Mouse (Mus musculus): ENCODE measurements around the gene Ftl1-ps1. TPM values are rescaled to one million over a fixed set of nuclear protein-coding genes. Genes with fewer than 3 reads are reported as not detected.

Gene Ftl1-ps1
- polyA plus RNA-seq (2021) = 1,527 TPM

- DNase-seq (ENCODE audit: low read depth, low spot score) (no peak), ATAC-seq (no peak)
- no peak for TF ChIP-seq CTCF (IDR thresholded peaks at IDR 0.05)
- in situ Hi-C loops (cut with MboI; ENCODE audit: low pct_unique_long_range_greater_than_20kb) = no loop called here
- CTCF ChIA-PET = no interaction called here
- H3K27me3 ChIP-seq = peaks cover 19% of the 10 kb centered on the region
- POLR2A ChIA-PET = no interaction called here
Measured at GRCm38 (mm10) chr13:74399298-74399839, at the start of gene Ftl1-ps1. Gene Ftl1-ps1 (plus strand): TSS chr13:74399694.

- ChIA-PET POLR2A (interaction anchor here (0.6 to 1.0 kb wide), 2 partner anchors 8 to 31 kb away, joined by 3 to 9 read pairs; no protein-coding TSS in a partner anchor), CTCF (interaction anchor here (1.4 kb wide), 1 partner anchor 10 kb away, joined by 3 read pairs; no protein-coding TSS in a partner anchor)
- no peaks in the 10 kb centered on the region for H3K27me3 ChIP-seq
- ATAC-seq = no peak
- no peak for DNase-seq (ENCODE audit: low read depth, low spot score)
- TF ChIP-seq CTCF (IDR thresholded peaks at IDR 0.05) = no peak
- in situ Hi-C loops (cut with MboI; ENCODE audit: low pct_unique_long_range_greater_than_20kb) = loop anchor here (5.0 kb wide), 1 partner anchor 172 kb away; no protein-coding TSS in a partner anchor
Measured at GRCm38 (mm10) chr13:74350435-74350906, 49.0 kb upstream of the Ftl1-ps1 start.

- no peak for TF ChIP-seq CTCF (IDR thresholded peaks at IDR 0.05)
- CTCF ChIA-PET = interaction anchor here (1.5 to 1.8 kb wide), 3 partner anchors 11 to 25 kb away, joined by 4 to 6 read pairs (median 4); no protein-coding TSS in a partner anchor
- in situ Hi-C loops (cut with MboI; ENCODE audit: low pct_unique_long_range_greater_than_20kb) = no loop called here
- DNase-seq (ENCODE audit: low read depth, low spot score) (no peak), ATAC-seq (no peak)
- POLR2A ChIA-PET = no interaction called here
- no peaks in the 10 kb centered on the region for H3K27me3 ChIP-seq
Measured at GRCm38 (mm10) chr13:74356491-74356890, 43.0 kb upstream of the Ftl1-ps1 start.

- ChIA-PET POLR2A (interaction anchor here (0.6 kb wide), 1 partner anchor 28 kb away, joined by 4 read pairs; the partner anchor contains the start of gene Zfp72), CTCF (interaction anchor here (2.3 kb wide), 1 partner anchor 9 kb away, joined by 5 read pairs; no protein-coding TSS in a partner anchor)
- TF ChIP-seq CTCF (IDR thresholded peaks at IDR 0.05) = no peak
- in situ Hi-C loops (cut with MboI; ENCODE audit: low pct_unique_long_range_greater_than_20kb) = no loop called here
- ATAC-seq = no peak
- no peak for DNase-seq (ENCODE audit: low read depth, low spot score)
- no peaks in the 10 kb centered on the region for H3K27me3 ChIP-seq
Measured at GRCm38 (mm10) chr13:74362218-74362617, 37.3 kb upstream of the Ftl1-ps1 start.

GRCm38 (mm10) chr13:74363176-74363858 is 36.2 kb upstream of the Ftl1-ps1 start:
- H3K27me3 ChIP-seq = no peaks in the 10 kb centered on the region
- in situ Hi-C loops (cut with MboI; ENCODE audit: low pct_unique_long_range_greater_than_20kb) = no loop called here
- peak; percentile 89 for ATAC-seq
- ChIA-PET CTCF (interaction anchor here (1.3 kb wide), 1 partner anchor 9 kb away, joined by 3 read pairs; no protein-coding TSS in a partner anchor), POLR2A (no interaction called here)
- no peak for DNase-seq (ENCODE audit: low read depth, low spot score)
- TF ChIP-seq CTCF (IDR thresholded peaks at IDR 0.05) = no peak

- no peaks in the 10 kb centered on the region for H3K27me3 ChIP-seq
- ChIA-PET CTCF (interaction anchor here (1.3 kb wide), 1 partner anchor 9 kb away, joined by 3 read pairs; no protein-coding TSS in a partner anchor), POLR2A (no interaction called here)
- DNase-seq (ENCODE audit: low read depth, low spot score) (peak; percentile 60), ATAC-seq (peak; percentile 87)
- no peak for TF ChIP-seq CTCF (IDR thresholded peaks at IDR 0.05)
- in situ Hi-C loops (cut with MboI; ENCODE audit: low pct_unique_long_range_greater_than_20kb) = no loop called here
Measured at GRCm38 (mm10) chr13:74363859-74364235, 35.6 kb upstream of the Ftl1-ps1 start, which contains the start of gene Lrrc14b. Gene Lrrc14b (minus strand): TSS chr13:74364005.

GRCm38 (mm10) chr13:74381533-74382276 is 17.8 kb upstream of the Ftl1-ps1 start:
- in situ Hi-C loops (cut with MboI; ENCODE audit: low pct_unique_long_range_greater_than_20kb) = no loop called here
- no peak for TF ChIP-seq CTCF (IDR thresholded peaks at IDR 0.05)
- no peaks in the 10 kb centered on the region for H3K27me3 ChIP-seq
- DNase-seq (ENCODE audit: low read depth, low spot score) (no peak), ATAC-seq (peak; percentile 47)
- POLR2A ChIA-PET = interaction anchor here (0.6 to 0.8 kb wide), 2 partner anchors 10 to 31 kb away, joined by 3 to 9 read pairs; partner anchors contain the start of genes Ccdc127 and Sdha
- CTCF ChIA-PET = interaction anchor here (1.7 kb wide), 1 partner anchor 25 kb away, joined by 4 read pairs; no protein-coding TSS in a partner anchor

- CTCF ChIA-PET = interaction anchor here (1.7 kb wide), 1 partner anchor 26 kb away, joined by 4 read pairs; no protein-coding TSS in a partner anchor
- no peaks in the 10 kb centered on the region for H3K27me3 ChIP-seq
- DNase-seq (ENCODE audit: low read depth, low spot score) (no peak), ATAC-seq (peak; percentile 21)
- POLR2A ChIA-PET = interaction anchor here (0.8 kb wide), 1 partner anchor 9 kb away, joined by 3 read pairs; no protein-coding TSS in a partner anchor
- TF ChIP-seq CTCF (IDR thresholded peaks at IDR 0.05) = no peak
- in situ Hi-C loops (cut with MboI; ENCODE audit: low pct_unique_long_range_greater_than_20kb) = no loop called here
Measured at GRCm38 (mm10) chr13:74382289-74382688, 17.2 kb upstream of the Ftl1-ps1 start.

- peak; percentile 28 for TF ChIP-seq CTCF (IDR thresholded peaks at IDR 0.05)
- CTCF ChIA-PET = interaction anchor here (1.1 to 1.7 kb wide), 3 partner anchors 15 to 47 kb away, joined by 3 read pairs; no protein-coding TSS in a partner anchor
- ATAC-seq = no peak
- POLR2A ChIA-PET = no interaction called here
- no peak for DNase-seq (ENCODE audit: low read depth, low spot score)
- H3K27me3 ChIP-seq = no peaks in the 10 kb centered on the region
- in situ Hi-C loops (cut with MboI; ENCODE audit: low pct_unique_long_range_greater_than_20kb) = no loop called here
Measured at GRCm38 (mm10) chr13:74389730-74390129, 9.8 kb upstream of the Ftl1-ps1 start.

Measured in Patski (cell line).